Mouse (Mus musculus) liver, embryonic 14.5 days (tissue): ENCODE data around the gene Sh3gl3. TPM values are rescaled to one million over a fixed set of nuclear protein-coding genes. Genes with fewer than 3 reads are reported as not detected.

Experiments used
- ATAC-seq: fragments of 200-750 bp; cut with Nextera tagmentation; 2 replicates; pipeline ENCODE4 v1.8.0; 2017; ENCODE audit warnings: moderate number of reproducible peaks, mild to moderate bottlenecking, moderate library complexity; ENCODE audit not compliant: insufficient read depth
- DNase-seq, 3 experiments: peaks; one replicate each; pipeline ENCODE4 v3.0.0-alpha.2; 2012 to 2013; ENCODE audit warnings: low read depth in 3 of 3, low spot score in 3 of 3
- H3K27ac ChIP-seq: fragments of 300-500 bp; sonication (generic); 2 replicates; pipeline ENCODE4 v1.5.1; 2014; ENCODE audit warnings: moderate library complexity, mild to moderate bottlenecking, control low read depth, inconsistent platforms
- H3K27me3 ChIP-seq: fragments of 300-500 bp; sonication (generic); 2 replicates; pipeline ENCODE4 v1.6.1; 2014; ENCODE audit warnings: mild to moderate bottlenecking, low read length, moderate library complexity; ENCODE audit not compliant: control insufficient read depth, insufficient read depth
- H3K36me3 ChIP-seq: fragments of 300-500 bp; sonication (generic); replicated peaks from 2 replicates; pipeline ENCODE4 v1.6.1; 2014; ENCODE audit warnings: low read depth; ENCODE audit not compliant: control insufficient read depth, insufficient read depth
- H3K4me1 ChIP-seq, 2 experiments: fragments of 200-500 bp in 1 of 2; fragments of 300-500 bp in 1 of 2; sonication (generic) in 1 of 2; replicated peaks; 2 replicates each; pipeline ENCODE4 v1.6.1; 2012 to 2014; ENCODE audit warnings: antibody characterized with exemption in 1 of 2, inconsistent platforms in 1 of 2, low read length in 1 of 2; ENCODE audit not compliant: control insufficient read depth in 2 of 2, insufficient read depth in 2 of 2
- H3K4me2 ChIP-seq: fragments of 300-500 bp; sonication (generic); 2 replicates; pipeline ENCODE4 v1.6.1; 2014; ENCODE audit warnings: low read depth, mild to moderate bottlenecking, control low read depth, moderate library complexity
- H3K4me3 ChIP-seq, 2 experiments: fragments of 200-500 bp in 1 of 2; fragments of 300-500 bp in 1 of 2; sonication (generic) in 1 of 2; 2 replicates each; pipeline ENCODE4 v1.5.1; 2012 to 2014; ENCODE audit warnings: low read depth in 2 of 2, low read length in 2 of 2, mild to moderate bottlenecking in 2 of 2, control low read depth in 1 of 2, inconsistent platforms in 1 of 2, moderate library complexity in 1 of 2; ENCODE audit not compliant: insufficient read depth in 1 of 2
- H3K9ac ChIP-seq: fragments of 300-500 bp; sonication (generic); replicated peaks from 2 replicates; pipeline ENCODE4 v1.6.1; 2014; ENCODE audit warnings: mild to moderate bottlenecking, control low read depth, moderate library complexity
- H3K9me3 ChIP-seq: fragments of 300-500 bp; sonication (generic); 2 replicates; pipeline ENCODE4 v1.6.1; 2016; ENCODE audit warnings: low read length, mixed read lengths; ENCODE audit not compliant: control insufficient read depth
- CTCF ChIP-seq: IDR thresholded peaks from 2 replicates; pipeline ENCODE4 v1.5.1; 2016; ENCODE audit warnings: antibody characterized with exemption, low read depth, control low read depth
- EP300 ChIP-seq: IDR thresholded peaks from 2 replicates; pipeline ENCODE4 v1.6.1; 2016; ENCODE audit warnings: antibody characterized with exemption, low read depth
- WGBS: fragments of 180-500 bp; shearing (Covaris S2); extraction: QIAGEN DNeasy Blood & Tissue Kit; methylation state at CpG from one replicate; pipeline ENCODE4 v1.1.7; 2014; ENCODE audit not compliant: insufficient replicate concordance; 5-methylcytosine and 5-hydroxymethylcytosine counted together
- polyA plus RNA-seq, 2 experiments: library from polyadenylated mRNA; depleted of rRNA in 1 of 2; stranded (reverse) in 1 of 2; unstranded in 1 of 2; fragments of >200 nt; fragmentation: Nextera tagmentation in 1 of 2; extraction: Ambion mirVana in 1 of 2; gene quantifications; 2 replicates each; pipeline versions ENCODE4 v1.2.1 to v1.2.3; 2012 to 2014

The Sh3gl3 gene
- polyA plus RNA-seq, 2 experiments: 0.09 to 0.13 TPM

GRCm38 (mm10) chr7:82244701-82245100 lies 71.1 kb downstream of the Sh3gl3 start:
- no peaks in the 10 kb centered on the region for H3K9me3 ChIP-seq
- no peaks in the 10 kb centered on the region for H3K4me1 ChIP-seq
- no peak overlapping the region for H3K9ac ChIP-seq
- H3K27ac ChIP-seq: no peak overlapping the region
- TF ChIP-seq EP300: no peak
- no peak for TF ChIP-seq CTCF
- H3K4me3 ChIP-seq: no peak overlapping the region
- no peak overlapping the region for H3K4me2 ChIP-seq
- WGBS: 52% methylated on average over 3 of the region's 3 CpGs
- H3K27me3 ChIP-seq: no peaks in the 10 kb centered on the region
- DNase-seq (no peak), ATAC-seq (no peak)
- H3K36me3 ChIP-seq: no peaks in the 10 kb centered on the region

DNA sequence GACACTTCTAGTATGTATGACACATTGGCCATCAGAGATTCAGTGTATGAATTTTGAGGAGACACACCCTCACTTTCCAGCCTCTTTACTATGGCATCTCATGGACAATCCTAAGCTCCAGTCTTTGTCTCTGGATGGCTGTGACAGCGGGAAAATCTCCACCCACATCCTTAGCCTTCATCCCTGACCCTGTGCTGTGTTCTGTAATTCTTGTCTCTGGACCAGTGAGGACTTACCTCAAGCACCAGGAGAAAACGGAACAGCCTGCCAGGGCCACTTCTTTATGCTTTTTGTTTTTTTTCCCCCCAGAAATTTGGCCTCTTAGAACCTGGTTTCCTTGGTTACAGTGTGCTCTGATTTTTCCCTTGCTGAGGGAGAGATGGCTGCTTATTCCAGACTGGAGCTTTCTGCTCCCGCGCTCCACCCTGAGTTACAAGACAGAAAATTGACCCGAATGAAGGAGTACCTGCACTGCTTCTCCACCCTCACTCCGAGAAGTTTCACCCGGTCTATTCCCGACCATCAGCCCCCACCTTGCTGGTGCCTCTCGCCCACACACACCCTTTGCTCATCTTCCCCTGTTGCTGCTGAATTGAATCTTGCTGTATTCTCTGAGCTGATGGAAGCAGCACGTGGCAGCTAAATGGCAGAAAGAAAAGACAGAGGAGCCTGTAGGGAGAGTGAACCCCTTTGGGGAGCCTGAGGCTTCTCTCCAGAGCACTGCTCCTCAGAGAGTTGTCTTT lies 75.5 kb downstream of the Sh3gl3 start:
- no peak overlapping the region for H3K9ac ChIP-seq
- no peak overlapping the region for H3K27ac ChIP-seq
- DNase-seq (no peak), ATAC-seq (no peak)
- TF ChIP-seq EP300: no peak
- no peak for TF ChIP-seq CTCF
- no peak overlapping the region for H3K4me3 ChIP-seq
- no peaks in the 10 kb centered on the region for H3K4me1 ChIP-seq
- H3K4me2 ChIP-seq: no peak overlapping the region
- H3K27me3 ChIP-seq: no peaks in the 10 kb centered on the region
- WGBS: 62% methylated on average over 10 of the region's 10 CpGs
- no peaks in the 10 kb centered on the region for H3K9me3 ChIP-seq
- H3K36me3 ChIP-seq: no peaks in the 10 kb centered on the region

DNA sequence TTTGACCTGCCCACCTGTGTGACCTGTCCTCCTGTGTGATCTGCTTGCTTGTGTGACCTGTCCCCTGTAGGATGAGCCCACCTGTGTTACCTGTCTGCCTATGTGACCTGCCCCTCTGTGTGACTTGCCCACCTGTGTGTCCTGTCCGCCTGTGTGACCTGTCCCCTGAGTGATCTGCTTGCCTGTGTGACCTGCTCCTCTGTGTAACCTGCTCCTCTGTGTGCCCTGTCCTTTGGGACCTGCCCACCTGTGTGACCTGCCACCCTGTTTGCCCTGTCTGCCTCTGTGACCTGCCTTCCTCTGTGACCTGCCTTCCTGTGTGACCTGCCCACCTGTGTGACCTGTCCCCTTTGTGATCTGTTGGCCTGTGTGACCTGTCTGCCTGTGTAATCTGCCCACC lies 79.7 kb downstream of the Sh3gl3 start:
- no peak overlapping the region for H3K27ac ChIP-seq
- no peaks in the 10 kb centered on the region for H3K4me1 ChIP-seq
- no peak overlapping the region for H3K4me2 ChIP-seq
- no peaks in the 10 kb centered on the region for H3K36me3 ChIP-seq
- no peak for DNase-seq
- no peak for ATAC-seq
- 41% methylated on average over 1 of the region's 1 CpGs for WGBS
- no peak for TF ChIP-seq CTCF
- no peak for TF ChIP-seq EP300
- H3K4me3 ChIP-seq: no peak overlapping the region
- H3K27me3 ChIP-seq: no peaks in the 10 kb centered on the region
- no peaks in the 10 kb centered on the region for H3K9me3 ChIP-seq
- H3K9ac ChIP-seq: no peak overlapping the region

- TF ChIP-seq CTCF (no peak), EP300 (no peak)
- H3K9ac ChIP-seq: no peak overlapping the region
- WGBS: 62% methylated on average over 6 of the region's 6 CpGs
Observed at GRCm38 (mm10) chr7:82256936-82257335, 83.3 kb downstream of the Sh3gl3 start.

DNA sequence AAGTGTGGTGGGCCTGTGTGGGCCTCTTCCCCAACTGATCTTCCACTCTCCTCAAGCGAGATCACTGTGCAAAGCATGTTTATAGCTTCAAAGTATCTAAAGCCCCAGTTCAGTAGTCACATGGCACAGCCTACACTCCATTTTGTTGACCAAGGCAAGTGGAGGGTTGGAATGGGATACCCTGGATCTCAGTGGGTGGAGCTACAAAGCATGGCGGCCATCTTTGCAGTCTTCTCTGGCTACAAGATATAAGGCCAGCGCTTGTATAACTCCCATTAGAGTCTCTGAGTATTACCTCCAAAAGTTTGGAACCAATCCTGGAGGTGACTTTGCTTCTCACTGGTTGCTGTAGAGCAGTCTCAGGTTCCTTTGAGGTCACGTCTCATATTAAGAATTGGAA lies 83.9 kb downstream of the Sh3gl3 start:
- Histone ChIP-seq H3K27ac (no peak overlapping the region), H3K4me3 (no peak overlapping the region), H3K9me3 (no peaks in the 10 kb centered on the region), H3K4me1 (no peaks in the 10 kb centered on the region), H3K9ac (no peak overlapping the region), H3K36me3 (no peaks in the 10 kb centered on the region), H3K4me2 (no peak overlapping the region), H3K27me3 (no peaks in the 10 kb centered on the region)
- ATAC-seq (no peak), DNase-seq (no peak)
- TF ChIP-seq CTCF: no peak
- TF ChIP-seq EP300: no peak
- WGBS: 67% methylated on average over 4 of the region's 4 CpGs

More at GRCm38 (mm10) chr7:82256936-82257335, 83.3 kb downstream of the Sh3gl3 start:
- H3K36me3 ChIP-seq: no peaks in the 10 kb centered on the region
- H3K4me2 ChIP-seq: no peak overlapping the region
- DNase-seq (no peak), ATAC-seq (no peak)
- H3K4me1 ChIP-seq: no peaks in the 10 kb centered on the region
- H3K27ac ChIP-seq: no peak overlapping the region
- no peaks in the 10 kb centered on the region for H3K27me3 ChIP-seq
- H3K4me3 ChIP-seq: no peak overlapping the region
- no peaks in the 10 kb centered on the region for H3K9me3 ChIP-seq
